Mouse (Mus musculus) liver, adult 2 months (tissue): ENCODE data around the gene Dnm3.

Source experiments
- CTCF ChIP-seq: fragments of 200-500 bp; IDR thresholded peaks from 2 replicates; pipeline ENCODE4 v1.5.1; 2011; ENCODE audit warnings: low read depth, low read length, control low read depth
- POLR2A ChIP-seq: fragments of 200-500 bp; IDR thresholded peaks from 2 replicates; pipeline ENCODE4 v1.6.1; 2011; ENCODE audit warnings: low read length, control low read depth; ENCODE audit not compliant: insufficient read depth; ENCODE audit errors: extremely low read depth

GRCm38 (mm10) chr1:162144992-162145391 lies 332.8 kb downstream of the Dnm3 start:
- no peak for TF ChIP-seq CTCF
- no peak for TF ChIP-seq POLR2A
